Mouse (Mus musculus) cerebellum, adult 2 months (tissue): ENCODE results near the gene Evl. TPM values are rescaled to one million over a fixed set of nuclear protein-coding genes. Genes with fewer than 3 reads are reported as not detected.

Source experiments
- DNase-seq, 2 experiments: peaks; one replicate each; pipeline ENCODE4 v3.0.0; 2021
- H3K27ac ChIP-seq: fragments of 200-500 bp; 2 replicates; pipeline ENCODE4 v1.5.1; 2012; ENCODE audit warnings: low read length, control low read depth, inconsistent platforms; ENCODE audit not compliant: insufficient read depth
- H3K27me3 ChIP-seq: fragments of 200-500 bp; 2 replicates; pipeline ENCODE4 v1.6.1; 2012; ENCODE audit warnings: inconsistent platforms, mild to moderate bottlenecking, low read length, moderate library complexity; ENCODE audit not compliant: control insufficient read depth, insufficient read depth
- H3K4me1 ChIP-seq: fragments of 200-500 bp; 2 replicates; pipeline ENCODE4 v1.6.1; 2011; ENCODE audit warnings: low read length; ENCODE audit not compliant: control insufficient read depth, insufficient read depth
- H3K4me3 ChIP-seq: fragments of 200-500 bp; replicated peaks from 2 replicates; pipeline ENCODE3; 2011; ENCODE audit warnings: mild to moderate bottlenecking, low read depth, low read length, control low read depth; ENCODE audit not compliant: insufficient read depth
- CTCF ChIP-seq: fragments of 200-500 bp; IDR thresholded peaks from 2 replicates; pipeline ENCODE4 v1.5.1; 2011; ENCODE audit warnings: low read depth, mild to moderate bottlenecking, control low read depth, low read length, moderate library complexity, borderline replicate concordance; ENCODE audit not compliant: insufficient read depth
- POLR2A ChIP-seq: fragments of 200-500 bp; IDR thresholded peaks from 2 replicates; pipeline ENCODE4 v1.6.1; 2011; ENCODE audit warnings: low read length, control low read depth, borderline replicate concordance; ENCODE audit not compliant: insufficient read depth
- WGBS: fragments of 180-500 bp; shearing (Covaris S2); methylation state at CpG from one replicate; pipeline ENCODE4 v1.1.7; 2018; 5-methylcytosine and 5-hydroxymethylcytosine counted together
- polyA plus RNA-seq: library from polyadenylated mRNA; depleted of rRNA; stranded (reverse); fragments of >200 nt; gene quantifications from 2 replicates; pipeline ENCODE4 v1.2.3, GENCODE M21; 2012

Gene Evl
- polyA plus RNA-seq, 1 experiment = 118 TPM

DNA sequence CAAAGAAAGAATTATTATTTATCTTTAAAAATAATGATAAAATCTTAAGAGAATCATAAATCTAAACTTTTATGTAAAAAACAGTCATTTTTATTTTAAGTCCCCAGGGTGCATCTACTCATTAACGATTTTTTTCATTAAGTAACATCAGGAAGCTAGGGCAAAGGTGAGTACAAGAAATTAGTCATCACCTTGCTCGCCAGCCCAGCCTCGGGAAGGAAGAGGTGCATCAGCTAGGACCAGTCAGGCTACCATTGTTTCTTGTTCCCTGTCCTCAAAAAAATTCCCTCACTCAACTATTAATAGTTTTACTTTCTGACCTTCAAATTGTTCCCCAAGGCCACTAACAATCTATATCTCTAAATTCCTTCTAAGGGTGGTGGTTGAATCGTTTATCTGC, 123.8 kb downstream of the Evl start:
- Histone ChIP-seq H3K27ac (no peak overlapping the region), H3K27me3 (no peaks in the 10 kb centered on the region), H3K4me3 (no peak overlapping the region), H3K4me1 (peaks cover 11% of the 10 kb centered on the region)
- 85% methylated on average over 4 of the region's 4 CpGs for WGBS
- DNase-seq = no peak
- no peak for TF ChIP-seq POLR2A
- no peak for TF ChIP-seq CTCF

DNA sequence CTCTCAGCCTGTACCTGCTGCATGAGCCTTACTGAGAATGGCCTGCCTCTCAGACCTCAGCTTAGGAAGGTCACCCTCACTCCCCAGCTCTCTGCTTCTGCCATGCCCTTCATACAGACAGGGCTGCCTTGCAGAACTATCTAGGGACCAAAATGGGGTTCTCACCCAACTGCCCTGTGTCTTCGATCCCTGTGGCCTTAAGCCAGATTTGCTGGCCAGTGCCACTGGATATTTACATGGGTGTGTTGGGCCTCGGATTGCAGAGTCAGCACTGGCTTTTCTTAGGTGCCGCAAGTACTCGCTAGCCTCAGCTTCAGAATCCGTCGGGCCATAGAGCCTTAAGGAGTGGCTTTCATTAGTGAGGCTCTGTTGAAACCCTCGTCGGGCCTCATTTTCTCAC, 126.3 kb downstream of the Evl start:
- Histone ChIP-seq H3K4me1 (no peaks in the 10 kb centered on the region), H3K4me3 (no peak overlapping the region), H3K27me3 (no peaks in the 10 kb centered on the region), H3K27ac (no peak overlapping the region)
- TF ChIP-seq CTCF = no peak
- no peak for TF ChIP-seq POLR2A
- WGBS = 91% methylated on average over 8 of the region's 8 CpGs
- DNase-seq = no peak

DNA sequence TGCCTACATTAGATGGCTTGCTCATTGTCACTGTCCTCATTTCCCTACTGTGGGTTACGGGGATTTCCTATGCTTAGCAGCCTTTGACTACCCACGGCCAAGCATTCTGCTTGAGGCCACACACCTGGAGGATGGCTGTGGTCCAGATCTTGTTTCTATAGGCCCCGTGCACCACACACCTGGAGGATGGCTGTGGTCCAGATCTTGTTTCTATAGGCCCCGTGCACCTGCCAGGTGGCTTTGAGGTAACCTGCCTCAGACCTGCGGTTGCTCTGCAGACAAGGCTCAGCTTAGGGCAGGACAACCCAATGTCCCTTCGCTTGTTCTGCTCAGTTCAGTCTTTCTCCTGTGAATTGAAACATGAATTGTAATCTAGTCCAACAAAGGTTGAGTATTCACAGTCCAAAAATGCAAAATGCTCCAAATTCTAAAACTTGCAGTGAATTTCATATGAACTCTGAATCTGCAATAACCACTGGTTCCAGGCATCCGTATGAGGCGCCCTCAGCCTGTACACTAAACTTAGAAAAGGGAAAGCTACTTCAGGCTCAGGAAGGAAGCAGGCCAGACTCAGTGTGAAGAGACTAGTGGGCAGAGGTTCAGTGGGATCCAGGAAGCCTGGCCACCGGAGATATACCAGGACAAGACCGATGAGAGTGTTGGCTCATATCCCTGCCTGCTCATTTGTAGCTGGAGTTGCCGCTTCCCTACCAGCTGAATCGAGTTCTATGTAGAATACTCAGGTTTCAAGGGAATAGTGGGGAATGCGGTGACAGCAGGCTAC, 127.9 kb downstream of the Evl start:
- Histone ChIP-seq H3K27ac (no peak overlapping the region), H3K27me3 (no peaks in the 10 kb centered on the region), H3K4me3 (no peak overlapping the region), H3K4me1 (peaks cover 8% of the 10 kb centered on the region; the same call in 1 of the 2 replicates)
- TF ChIP-seq CTCF (no peak), POLR2A (no peak)
- WGBS = 78% methylated on average over 13 of the region's 13 CpGs
- DNase-seq = no peak

DNA sequence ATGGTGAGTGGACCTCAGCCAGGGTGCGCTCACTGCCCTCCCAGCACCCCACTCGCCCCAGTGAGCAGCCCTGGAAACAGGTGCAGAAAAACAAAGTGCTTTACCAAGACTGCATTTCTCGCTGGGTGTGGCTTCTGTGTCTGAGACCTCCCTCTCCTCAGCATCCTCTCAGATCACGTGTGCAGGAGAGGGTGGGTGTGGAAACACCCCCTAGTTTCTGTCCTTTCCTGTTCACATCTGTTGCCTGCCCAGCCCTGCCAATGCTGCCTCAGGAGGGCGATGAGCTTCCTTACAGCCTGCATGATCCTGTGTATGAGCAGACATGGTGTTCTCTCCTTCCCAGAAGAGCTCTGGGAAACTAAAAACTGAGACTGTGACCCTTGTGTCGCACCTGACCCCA, 131.9 kb downstream of the Evl start:
- 50% methylated on average over 6 of the region's 6 CpGs for WGBS
- no peak for TF ChIP-seq CTCF
- no peak for DNase-seq

DNA sequence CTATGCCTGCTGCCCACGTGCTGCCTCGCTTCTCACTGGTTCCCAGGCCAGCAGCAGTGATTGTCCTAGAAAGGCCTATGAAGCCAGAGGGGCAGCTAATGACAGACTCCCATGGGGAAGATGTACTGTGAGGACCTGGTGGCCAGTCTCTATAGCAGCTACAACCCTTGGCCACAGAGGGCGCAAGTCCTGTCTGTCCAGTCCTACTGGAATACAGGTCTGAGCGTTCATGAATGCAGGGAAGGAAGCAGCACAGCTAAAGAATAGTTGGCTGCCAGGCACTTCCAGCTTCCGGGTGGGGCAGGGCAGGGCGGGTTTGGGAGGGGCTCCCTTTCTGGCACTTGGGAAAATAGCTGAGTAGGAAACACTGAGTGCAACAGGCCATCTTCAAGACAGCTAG, 132.4 kb downstream of the Evl start:
- Histone ChIP-seq H3K27ac (no peak overlapping the region), H3K4me3 (no peak overlapping the region), H3K4me1 (peaks cover 8% of the 10 kb centered on the region; the same call in 1 of the 2 replicates), H3K27me3 (no peaks in the 10 kb centered on the region)
- 62% methylated on average over 6 of the region's 6 CpGs for WGBS
- DNase-seq = no peak
- peak; percentile 23; the same call in 1 of the 2 replicates for TF ChIP-seq CTCF
- TF ChIP-seq POLR2A = no peak

More for the DNA sequence above, 131.9 kb downstream of the Evl start:
- Histone ChIP-seq H3K4me3 (no peak overlapping the region), H3K4me1 (peaks cover 8% of the 10 kb centered on the region; the same call in 1 of the 2 replicates), H3K27ac (no peak overlapping the region), H3K27me3 (no peaks in the 10 kb centered on the region)

DNA sequence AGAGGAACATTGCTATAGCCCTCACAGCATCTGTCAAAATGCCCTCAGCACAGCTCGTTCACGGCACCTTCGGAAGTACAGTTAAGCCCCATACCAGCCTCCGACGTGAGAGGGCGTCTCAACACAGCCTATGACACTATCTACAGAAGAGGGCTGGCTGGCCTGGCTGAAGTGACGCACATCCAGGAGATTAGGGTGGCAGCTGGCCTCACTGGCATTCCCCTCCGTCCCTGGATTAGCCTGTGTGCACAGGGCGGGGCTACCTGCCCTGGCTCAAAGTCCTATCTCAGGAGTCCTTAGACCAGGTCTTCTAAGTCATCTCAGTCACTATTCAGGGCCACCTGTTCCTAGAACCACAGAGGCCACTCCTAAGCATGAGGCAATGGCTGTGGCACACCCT, 134.6 kb downstream of the Evl start:
- DNase-seq = no peak
- H3K4me3 ChIP-seq = no peak overlapping the region
- 86% methylated on average over 9 of the region's 9 CpGs for WGBS
- no peak overlapping the region for H3K27ac ChIP-seq
- H3K27me3 ChIP-seq = no peaks in the 10 kb centered on the region
- TF ChIP-seq POLR2A (no peak), CTCF (no peak)
- peaks cover 8% of the 10 kb centered on the region; the same call in 1 of the 2 replicates for H3K4me1 ChIP-seq

DNA sequence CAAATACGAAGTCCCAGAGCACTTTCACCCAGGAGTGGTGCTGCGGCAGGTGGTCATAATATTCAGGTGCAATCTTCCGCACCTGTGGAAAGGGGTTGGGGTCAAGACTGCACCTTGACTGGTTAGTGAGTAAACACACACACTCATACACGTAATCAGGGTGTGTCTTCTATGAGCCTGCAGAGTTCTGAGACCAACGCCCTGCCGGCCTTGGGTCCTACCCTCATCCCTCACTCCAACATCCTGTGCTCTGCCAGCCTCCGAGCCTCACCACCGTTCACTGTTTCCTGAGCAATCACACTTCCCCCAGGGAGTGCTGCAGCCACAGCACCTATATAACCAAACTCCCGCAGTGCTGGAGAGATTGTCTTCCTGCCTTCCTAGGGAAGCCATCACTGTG, 136.0 kb downstream of the Evl start:
- WGBS = 67% methylated on average over 9 of the region's 9 CpGs
- Histone ChIP-seq H3K4me1 (peaks cover 8% of the 10 kb centered on the region; the same call in 1 of the 2 replicates), H3K27me3 (no peaks in the 10 kb centered on the region), H3K4me3 (no peak overlapping the region), H3K27ac (no peak overlapping the region)
- DNase-seq = no peak
- no peak for TF ChIP-seq CTCF
- no peak for TF ChIP-seq POLR2A

DNA sequence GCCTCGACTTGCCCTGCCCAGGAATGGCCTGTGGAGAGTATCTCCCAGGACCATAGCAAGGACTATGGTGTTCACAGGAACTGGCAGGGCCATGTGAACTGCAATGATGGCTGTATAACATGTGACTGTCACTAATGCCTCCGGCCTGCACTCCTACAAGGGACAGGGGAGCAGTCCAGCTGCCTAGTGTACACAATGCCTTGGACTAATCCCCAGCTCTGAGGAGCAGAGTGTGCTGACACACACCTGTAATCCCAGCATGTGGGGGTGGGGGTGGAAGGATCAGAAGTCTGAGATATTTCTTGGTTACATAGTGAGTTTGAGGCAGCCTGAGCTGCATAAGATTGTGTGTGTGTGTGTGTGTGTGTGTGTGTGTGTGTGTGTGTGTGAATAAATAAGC, 139.1 kb downstream of the Evl start:
- 42% methylated on average over 2 of the region's 2 CpGs for WGBS
- TF ChIP-seq POLR2A = no peak
- no peak for TF ChIP-seq CTCF

More for the DNA sequence above, 139.1 kb downstream of the Evl start:
- DNase-seq = no peak
- Histone ChIP-seq H3K27ac (no peak overlapping the region), H3K4me3 (no peak overlapping the region), H3K27me3 (no peaks in the 10 kb centered on the region), H3K4me1 (no peaks in the 10 kb centered on the region)
